Mouse (Mus musculus) liver, embryonic 12.5 days (tissue): ENCODE data around the gene Sdcbp2. TPM values are rescaled to one million over a fixed set of nuclear protein-coding genes. Genes with fewer than 3 reads are reported as not detected.
"Not testable (repeated sequence)": the region's sequence is repeated elsewhere in the genome, so short reads cannot be mapped to it uniquely, and the experiment has no call there.

ENCODE experiments used
- ATAC-seq: fragments of 200-750 bp; cut with Nextera tagmentation; 2 replicates; pipeline ENCODE4 v1.8.0; 2017; ENCODE audit warnings: moderate number of reproducible peaks, mild to moderate bottlenecking, moderate library complexity
- H3K27ac ChIP-seq: fragments of 300-500 bp; sonication (generic); 2 replicates; pipeline ENCODE4 v1.5.1; 2016; ENCODE audit warnings: mild to moderate bottlenecking
- H3K27me3 ChIP-seq: fragments of 300-500 bp; sonication (generic); replicated peaks from 2 replicates; pipeline ENCODE4 v1.6.1; 2016; ENCODE audit warnings: mild to moderate bottlenecking, moderate library complexity
- H3K36me3 ChIP-seq: fragments of 300-500 bp; sonication (generic); 2 replicates; pipeline ENCODE4 v1.6.1; 2016; ENCODE audit warnings: mild to moderate bottlenecking, moderate library complexity
- H3K4me1 ChIP-seq: fragments of 300-500 bp; sonication (generic); 2 replicates; pipeline ENCODE4 v1.6.1; 2016
- H3K4me2 ChIP-seq: fragments of 300-500 bp; sonication (generic); 2 replicates; pipeline ENCODE4 v1.6.1; 2016; ENCODE audit warnings: mild to moderate bottlenecking, moderate library complexity
- H3K4me3 ChIP-seq: fragments of 300-500 bp; sonication (generic); 2 replicates; pipeline ENCODE4 v1.5.1; 2016; ENCODE audit warnings: mild to moderate bottlenecking, moderate library complexity
- H3K9ac ChIP-seq: fragments of 300-500 bp; sonication (generic); 2 replicates; pipeline ENCODE4 v1.6.1; 2016; ENCODE audit warnings: mild to moderate bottlenecking, moderate library complexity
- H3K9me3 ChIP-seq: fragments of 300-500 bp; sonication (generic); replicated peaks from 2 replicates; pipeline ENCODE4 v1.6.1; 2016; ENCODE audit warnings: mild to moderate bottlenecking, moderate library complexity
- WGBS: fragments of 180-500 bp; shearing (Covaris S2); methylation state at CpG from one replicate; pipeline ENCODE4 v1.1.7; 2016; ENCODE audit not compliant: insufficient replicate concordance; 5-methylcytosine and 5-hydroxymethylcytosine counted together
- polyA plus RNA-seq: library from polyadenylated mRNA; unstranded; fragments of >200 nt; fragmentation: Nextera tagmentation; extraction: Ambion mirVana; gene quantifications from 2 replicates; pipeline ENCODE4 v1.2.1, GENCODE M21; 2016

Sdcbp2 gene
- polyA plus RNA-seq, 1 experiment from 2014 or later: 0.45 TPM

DNA sequence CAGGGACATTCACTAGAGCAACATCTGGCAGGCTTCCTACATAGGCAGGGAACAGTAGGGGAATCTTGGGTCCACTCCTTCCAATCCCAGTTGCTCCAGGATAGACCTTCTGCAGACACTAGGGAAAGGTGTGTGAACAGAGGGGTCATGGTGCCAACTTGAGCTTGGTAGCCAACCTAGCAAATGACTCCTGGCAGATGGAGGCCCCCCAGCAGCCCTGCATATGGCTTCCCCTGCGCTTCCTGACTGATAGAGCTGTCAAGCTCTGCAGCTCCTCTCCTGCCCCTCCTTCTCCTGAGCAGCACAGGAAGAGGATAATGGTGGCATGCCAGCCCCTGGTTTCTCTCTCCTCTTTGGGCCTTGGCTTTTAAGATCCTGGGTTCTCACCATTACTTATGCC lies 36.0 kb downstream of the Sdcbp2 start:
- no peaks in the 10 kb centered on the region for H3K36me3 ChIP-seq
- H3K9ac ChIP-seq: no peak overlapping the region
- H3K9me3 ChIP-seq: no peaks in the 10 kb centered on the region
- no peak overlapping the region for H3K27ac ChIP-seq
- H3K4me1 ChIP-seq: no peaks in the 10 kb centered on the region
- no peaks in the 10 kb centered on the region; the same call in 1 of the 2 replicates for H3K27me3 ChIP-seq
- no peak for ATAC-seq
- 35% methylated on average over 1 of the region's 1 CpGs for WGBS
- no peak overlapping the region for H3K4me3 ChIP-seq
- no peak overlapping the region for H3K4me2 ChIP-seq

- no peak overlapping the region for H3K9ac ChIP-seq
- no peaks in the 10 kb centered on the region for H3K36me3 ChIP-seq
- no peaks in the 10 kb centered on the region for H3K4me1 ChIP-seq
- no peaks in the 10 kb centered on the region for H3K27me3 ChIP-seq
- H3K4me3 ChIP-seq: no peak overlapping the region
- no peaks in the 10 kb centered on the region for H3K9me3 ChIP-seq
- no peak for ATAC-seq
- H3K27ac ChIP-seq: no peak overlapping the region
- WGBS: 42% methylated on average over 3 of the region's 3 CpGs
- no peak overlapping the region for H3K4me2 ChIP-seq
These were observed 37.6 kb downstream of the Sdcbp2 start for GRCm38 (mm10) chr2:151609974-151610373.

- H3K9ac ChIP-seq, ATAC-seq: not testable (repeated sequence)
- WGBS: 72% methylated on average over 7 of the region's 8 CpGs
These were observed 43.4 kb downstream of the Sdcbp2 start for GRCm38 (mm10) chr2:151615779-151616178.

GRCm38 (mm10) chr2:151616551-151617329 lies 44.3 kb downstream of the Sdcbp2 start:
- Histone ChIP-seq H3K9ac (no peak overlapping the region), H3K27ac (no peak overlapping the region), H3K27me3 (no peaks in the 10 kb centered on the region), H3K36me3 (no peaks in the 10 kb centered on the region), H3K4me2 (no peak overlapping the region), H3K9me3 (no peaks in the 10 kb centered on the region), H3K4me1 (no peaks in the 10 kb centered on the region), H3K4me3 (no peak overlapping the region)
- 44% methylated on average over 6 of the region's 6 CpGs for WGBS
- ATAC-seq: no peak

More at GRCm38 (mm10) chr2:151615779-151616178, 43.4 kb downstream of the Sdcbp2 start:
- not testable (repeated sequence) for H3K27me3 ChIP-seq, H3K36me3 ChIP-seq, H3K9me3 ChIP-seq, H3K27ac ChIP-seq, H3K4me2 ChIP-seq, H3K4me1 ChIP-seq, H3K4me3 ChIP-seq

DNA sequence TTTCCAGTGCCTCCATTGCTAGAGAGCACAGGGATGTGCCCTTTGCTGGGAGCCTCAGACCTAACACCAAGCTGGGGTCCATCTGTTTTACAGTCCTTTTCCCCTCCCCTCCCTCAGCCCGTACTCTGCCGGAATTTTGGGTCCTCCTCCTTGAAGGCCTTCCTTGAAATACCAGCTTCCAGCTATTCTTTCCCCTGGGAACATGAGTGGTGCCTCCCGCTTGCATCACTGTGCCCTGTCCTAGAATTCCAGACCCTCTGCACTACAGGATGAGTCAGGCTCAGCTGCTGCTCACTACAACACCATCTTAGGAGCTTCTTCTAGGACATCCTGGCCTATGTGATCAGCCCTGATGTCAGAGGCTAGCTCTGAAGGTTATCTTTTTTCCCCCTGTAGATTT lies 51.4 kb downstream of the Sdcbp2 start:
- Histone ChIP-seq H3K9ac (no peak overlapping the region), H3K36me3 (no peaks in the 10 kb centered on the region), H3K27ac (no peak overlapping the region), H3K9me3 (no peaks in the 10 kb centered on the region), H3K4me3 (no peak overlapping the region), H3K4me2 (no peak overlapping the region), H3K27me3 (peaks cover 7% of the 10 kb centered on the region; the same call in 1 of the 2 replicates), H3K4me1 (no peaks in the 10 kb centered on the region)
- ATAC-seq: no peak
- 62% methylated on average over 3 of the region's 3 CpGs for WGBS

DNA sequence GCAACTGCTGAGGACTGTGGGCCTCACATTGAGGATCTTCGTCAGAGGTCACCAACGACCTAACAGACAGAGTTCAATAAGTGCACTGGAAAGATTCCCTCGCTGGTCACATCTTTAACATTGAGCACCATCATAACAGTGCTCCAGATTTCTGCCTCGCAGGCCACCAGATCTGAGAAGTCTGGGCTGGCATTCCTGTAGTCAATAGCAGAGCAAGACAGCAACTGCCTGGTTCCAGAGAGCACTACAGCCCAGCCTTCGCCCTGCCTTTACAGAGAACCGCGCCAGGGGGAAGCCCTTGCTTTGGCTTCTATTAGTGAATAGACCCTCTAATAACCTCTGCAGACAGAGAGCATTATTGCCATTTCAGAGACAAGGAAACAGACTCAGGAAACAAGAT lies 53.9 kb downstream of the Sdcbp2 start:
- Histone ChIP-seq H3K4me1 (no peaks in the 10 kb centered on the region), H3K9me3 (no peaks in the 10 kb centered on the region), H3K36me3 (no peaks in the 10 kb centered on the region), H3K27ac (no peak overlapping the region), H3K4me3 (no peak overlapping the region), H3K9ac (no peak overlapping the region), H3K4me2 (no peak overlapping the region), H3K27me3 (peaks cover 32% of the 10 kb centered on the region)
- ATAC-seq: no peak
- 66% methylated on average over 7 of the region's 7 CpGs for WGBS

- Histone ChIP-seq H3K27me3 (peaks cover 49% of the 10 kb centered on the region), H3K27ac (no peak overlapping the region), H3K9me3 (no peaks in the 10 kb centered on the region), H3K4me1 (no peaks in the 10 kb centered on the region), H3K9ac (no peak overlapping the region), H3K36me3 (no peaks in the 10 kb centered on the region), H3K4me3 (no peak overlapping the region), H3K4me2 (no peak overlapping the region)
- 68% methylated on average over 3 of the region's 3 CpGs for WGBS
- no peak for ATAC-seq
These were observed 55.6 kb downstream of the Sdcbp2 start for GRCm38 (mm10) chr2:151628011-151628410.

DNA sequence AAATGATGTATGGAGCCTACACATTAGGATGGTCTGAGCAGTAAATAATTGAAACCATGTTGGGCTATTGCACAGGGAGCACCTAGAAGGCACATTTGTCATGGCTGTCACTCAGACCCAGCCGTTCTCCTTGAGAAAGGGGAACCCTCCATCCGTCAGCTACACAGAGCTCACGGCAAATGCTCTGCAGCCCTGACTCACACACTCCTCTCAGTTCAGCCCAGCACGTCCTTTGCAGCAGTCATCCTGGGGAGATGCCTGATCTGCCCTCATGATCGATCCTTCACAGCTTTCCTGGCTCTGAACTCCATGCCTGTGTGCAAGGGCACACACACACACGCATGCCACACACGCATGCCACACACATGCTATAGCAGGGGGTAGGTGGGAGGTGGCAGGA lies 56.9 kb downstream of the Sdcbp2 start:
- Histone ChIP-seq H3K4me2 (no peak overlapping the region), H3K36me3 (no peaks in the 10 kb centered on the region), H3K4me3 (no peak overlapping the region), H3K27me3 (peaks cover 56% of the 10 kb centered on the region), H3K9ac (no peak overlapping the region), H3K9me3 (no peaks in the 10 kb centered on the region), H3K27ac (no peak overlapping the region), H3K4me1 (no peaks in the 10 kb centered on the region)
- no peak for ATAC-seq
- WGBS: 49% methylated on average over 7 of the region's 7 CpGs

DNA sequence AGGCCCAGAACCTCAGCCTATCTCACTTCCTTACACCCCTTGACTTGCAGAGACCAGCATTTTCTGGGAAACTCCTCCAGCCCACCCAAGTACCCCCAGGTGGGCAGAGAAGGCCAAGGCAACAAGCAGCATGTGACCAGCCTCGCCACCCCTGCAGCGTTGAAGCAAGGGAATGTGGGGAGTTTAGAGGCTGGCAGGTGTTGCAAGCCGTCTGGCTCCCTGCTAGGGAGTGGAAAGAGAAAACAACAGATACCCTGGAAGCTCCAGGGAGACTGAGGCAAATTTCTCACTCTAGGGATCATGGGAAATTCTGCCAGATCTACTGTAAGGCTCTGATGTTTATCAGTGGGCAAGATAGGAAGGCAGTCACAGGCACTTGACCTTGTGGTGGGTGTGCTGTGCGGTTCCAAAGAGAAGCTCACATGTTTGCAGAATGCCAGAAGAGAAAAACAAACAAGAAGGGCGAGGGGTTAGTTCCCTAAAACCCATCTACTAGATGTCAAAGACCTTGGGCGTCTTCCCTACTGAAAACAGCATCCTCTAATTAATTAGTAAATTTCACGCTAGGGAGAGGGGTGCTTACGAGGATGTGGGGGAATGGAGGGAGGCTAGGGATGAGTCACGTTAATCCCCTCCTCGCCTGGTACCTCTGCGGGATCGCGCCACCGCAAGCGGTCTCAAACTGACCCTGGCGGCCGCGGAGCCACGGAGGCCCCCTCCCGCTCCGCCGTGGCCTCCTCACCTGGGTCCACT lies 59.2 kb downstream of the Sdcbp2 start:
- H3K9me3 ChIP-seq: no peaks in the 10 kb centered on the region
- H3K4me2 ChIP-seq: peak overlapping the region; percentile 69
- WGBS: 4% methylated on average over 22 of the region's 22 CpGs

DNA sequence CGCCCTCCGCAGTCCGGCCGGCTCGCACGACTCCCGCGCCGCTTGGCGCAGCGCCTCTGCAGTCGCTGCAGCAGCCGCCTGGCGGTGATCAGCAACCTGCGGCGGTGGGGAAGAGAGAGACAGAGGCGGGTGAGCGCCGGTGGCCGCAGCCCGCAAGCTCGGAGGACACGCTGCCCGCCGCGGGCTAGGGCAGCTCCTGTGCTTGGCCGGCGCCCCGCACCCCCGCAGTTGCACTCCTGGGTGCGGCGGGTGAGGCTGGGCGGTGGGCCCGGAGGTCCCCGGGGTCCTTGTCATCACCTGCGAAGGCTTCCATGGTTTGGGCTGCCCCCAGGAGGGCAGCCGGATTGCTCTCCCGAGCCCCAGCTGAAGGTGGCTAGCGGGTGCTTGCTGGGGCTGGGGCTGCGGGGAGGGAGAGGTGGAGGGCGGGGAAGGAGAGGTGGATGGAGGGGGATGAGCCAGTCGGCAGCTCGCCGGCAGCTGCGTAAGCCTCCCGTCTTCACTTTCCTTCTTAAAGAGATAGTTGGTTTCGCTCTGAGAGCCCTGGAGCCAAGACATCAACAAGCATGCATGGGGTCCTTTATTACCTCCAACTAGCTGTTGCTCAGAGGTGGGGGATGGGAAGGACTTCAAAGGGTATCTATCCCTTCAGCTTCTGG lies 59.9 kb downstream of the Sdcbp2 start, which contains the start of gene Snph:
Gene Snph, minus strand, starts transcription at position 435 of the 656 bp plus-strand sequence.
- Histone ChIP-seq H3K9ac (no peak within 1 kb of the TSS), H3K4me1 (no peaks in the 10 kb centered on the region), H3K4me2 (peak within 1 kb of the TSS; percentile 69), H3K27me3 (peaks cover 56% of the 10 kb centered on the region), H3K27ac (no peak within 1 kb of the TSS), H3K36me3 (no peaks in the 10 kb centered on the region), H3K9me3 (no peaks in the 10 kb centered on the region), H3K4me3 (peak within 1 kb of the TSS; percentile 50)
- WGBS: under 1% methylated on average over 44 of the region's 47 CpGs
- 0 out of 2 replicates have a peak, but pooled peaks have one; percentile 32 for ATAC-seq

More for the DNA sequence above, 59.2 kb downstream of the Sdcbp2 start:
- Histone ChIP-seq H3K4me3 (peak overlapping the region; percentile 50), H3K27ac (no peak overlapping the region), H3K4me1 (no peaks in the 10 kb centered on the region), H3K36me3 (no peaks in the 10 kb centered on the region), H3K9ac (no peak overlapping the region), H3K27me3 (peaks cover 56% of the 10 kb centered on the region)
- 0 out of 2 replicates have a peak, but pooled peaks have one; percentile 15 for ATAC-seq

GRCm38 (mm10) chr2:151632982-151633381 lies 60.6 kb downstream of the Sdcbp2 start:
- WGBS: 33% methylated on average over 5 of the region's 5 CpGs
- Histone ChIP-seq H3K4me3 (no peak overlapping the region), H3K27ac (no peak overlapping the region), H3K9ac (no peak overlapping the region), H3K36me3 (no peaks in the 10 kb centered on the region), H3K4me1 (no peaks in the 10 kb centered on the region), H3K9me3 (no peaks in the 10 kb centered on the region), H3K27me3 (peaks cover 56% of the 10 kb centered on the region), H3K4me2 (no peak overlapping the region)
- no peak for ATAC-seq

DNA sequence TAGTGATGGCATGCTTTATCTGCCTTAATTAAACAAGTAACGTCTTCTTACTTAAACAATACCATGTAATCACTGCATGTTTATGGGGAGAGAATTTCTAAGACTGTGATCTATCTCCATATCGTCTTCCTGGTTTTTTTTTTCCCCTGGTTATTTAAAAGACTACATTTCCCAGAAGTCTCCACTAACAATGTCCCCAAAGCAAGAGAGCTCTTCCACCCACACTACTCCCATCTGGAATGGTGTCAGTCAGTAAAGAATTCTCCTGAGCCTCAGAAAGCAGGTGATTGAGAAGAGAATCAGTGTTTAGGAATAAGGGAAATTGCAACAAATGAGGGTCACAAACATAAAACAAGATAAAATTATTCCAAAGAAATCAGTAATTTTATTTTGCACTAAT lies 62.5 kb downstream of the Sdcbp2 start:
- Histone ChIP-seq H3K9ac (no peak overlapping the region), H3K27me3 (peaks cover 44% of the 10 kb centered on the region), H3K4me2 (no peak overlapping the region), H3K27ac (no peak overlapping the region), H3K4me1 (no peaks in the 10 kb centered on the region), H3K36me3 (no peaks in the 10 kb centered on the region), H3K9me3 (no peaks in the 10 kb centered on the region), H3K4me3 (no peak overlapping the region)
- ATAC-seq: no peak
- 42% methylated on average over 2 of the region's 2 CpGs for WGBS
